Mouse (Mus musculus) urinary bladder, postnatal 10 days (tissue): ENCODE measurements around the gene Zfp385c.
"Not testable (repeated sequence)": the region's sequence is repeated elsewhere in the genome, so short reads cannot be mapped to it uniquely, and the experiment has no call there.

Experiments
- DNase-seq: peaks from one replicate; pipeline ENCODE4 v3.0.0; 2022; ENCODE audit warnings: low spot score

Zfp385c gene

GRCm38 (mm10) chr11:100625754-100626700 is 66.2 kb downstream of the Zfp385c start:
- no peak for DNase-seq

GRCm38 (mm10) chr11:100623867-100624266 is 68.4 kb downstream of the Zfp385c start:
- DNase-seq: no peak

- DNase-seq: peak; percentile 75
These were observed 69.5 kb downstream of the Zfp385c start for GRCm38 (mm10) chr11:100622714-100623113.

- DNase-seq: no peak
These were observed 72.3 kb downstream of the Zfp385c start, which contains the start of gene Dnajc7 for GRCm38 (mm10) chr11:100619982-100620381. Dnajc7 (minus strand) TSS chr11:100620168.

- peak; percentile 72 for DNase-seq
These were observed 72.7 kb downstream of the Zfp385c start for GRCm38 (mm10) chr11:100619485-100619975.

- no peak for DNase-seq
These were observed 73.3 kb downstream of the Zfp385c start, which contains the start of gene Nkiras2 for GRCm38 (mm10) chr11:100618761-100619484. Nkiras2 (plus strand) TSS chr11:100619244.

GRCm38 (mm10) chr11:100617480-100617879 is 74.8 kb downstream of the Zfp385c start:
- no peak for DNase-seq

- DNase-seq: not testable (repeated sequence)
These were observed 75.4 kb downstream of the Zfp385c start for GRCm38 (mm10) chr11:100616836-100617235.

GRCm38 (mm10) chr11:100616332-100616731 is 75.9 kb downstream of the Zfp385c start:
- DNase-seq: no peak

GRCm38 (mm10) chr11:100613241-100613640 is 79.0 kb downstream of the Zfp385c start:
- DNase-seq: no peak

- no peak for DNase-seq
These were observed 80.6 kb downstream of the Zfp385c start for GRCm38 (mm10) chr11:100611627-100612026.

GRCm38 (mm10) chr11:100609997-100610680 is 82.1 kb downstream of the Zfp385c start:
- no peak for DNase-seq

- DNase-seq: no peak
These were observed 82.8 kb downstream of the Zfp385c start for GRCm38 (mm10) chr11:100609355-100609996.

- DNase-seq: no peak
These were observed 83.5 kb downstream of the Zfp385c start for GRCm38 (mm10) chr11:100608796-100609195.

- DNase-seq: no peak
These were observed 85.1 kb downstream of the Zfp385c start for GRCm38 (mm10) chr11:100607121-100607520.

GRCm38 (mm10) chr11:100605451-100605850 is 86.8 kb downstream of the Zfp385c start:
- no peak for DNase-seq

- DNase-seq: no peak
These were observed 87.8 kb downstream of the Zfp385c start for GRCm38 (mm10) chr11:100604321-100605005.

- DNase-seq: no peak
These were observed 88.4 kb downstream of the Zfp385c start for GRCm38 (mm10) chr11:100603813-100604212.

- no peak for DNase-seq
These were observed 89.1 kb downstream of the Zfp385c start for GRCm38 (mm10) chr11:100603155-100603554.

GRCm38 (mm10) chr11:100601372-100601771 is 90.9 kb downstream of the Zfp385c start:
- no peak for DNase-seq

GRCm38 (mm10) chr11:100598074-100598473 is 94.2 kb downstream of the Zfp385c start:
- no peak for DNase-seq
